Mouse (Mus musculus): Measurements from ENCODE around the gene Cdk5r1. TPM values are rescaled to one million over a fixed set of nuclear protein-coding genes. Genes with fewer than 3 reads are reported as not detected.

Gene Cdk5r1
- total and polyA plus RNA-seq, 3 experiments, result 2.8 to 23.3 (median 3.5) TPM

DNA sequence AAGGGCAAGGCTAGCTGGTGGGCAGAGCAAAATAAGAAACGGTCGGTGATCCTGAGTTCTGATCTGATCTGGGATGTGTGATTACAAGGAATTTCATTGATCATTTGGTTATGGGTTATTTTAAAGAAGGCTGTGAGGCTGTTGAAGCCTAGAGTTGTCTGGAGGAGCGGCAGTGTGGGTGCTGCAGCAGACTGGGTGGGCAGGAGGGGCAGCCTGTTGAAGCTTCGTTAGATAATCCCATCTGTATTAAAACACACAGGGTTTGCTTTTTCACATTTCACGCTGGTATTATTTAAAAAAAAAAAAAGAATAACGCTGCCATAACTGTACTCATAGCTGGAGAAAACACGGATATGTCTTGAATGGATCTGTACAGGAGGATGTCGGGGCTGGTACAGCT lies 39.1 kb downstream of the Cdk5r1 start:
- DNase-seq (ENCODE audit: extremely low read depth), result no peak
- no peak overlapping the region for H3K4me3 ChIP-seq (replicated peaks in 1 of 3; ENCODE audit: low read depth in 2 of 3, low read length in 2 of 3, poor library complexity in 1 of 3)
- H3K9ac ChIP-seq (ENCODE audit: insufficient read depth, low read depth), result no peak overlapping the region
- dilution Hi-C loops (cut with MboI; ENCODE audit: extremely low pct_ligation_motif_present, extremely low pct_unique_long_range_greater_than_20kb, low sequenced_read_pairs), result no loop called here
- H3K36me3 ChIP-seq (replicated peaks in 1 of 2; ENCODE audit: control insufficient read depth in 1 of 2, insufficient read depth in 1 of 2, low read length in 1 of 2), result peaks cover 0 to 4% of the 10 kb centered on the region in 2 experiments
- no peaks in the 10 kb centered on the region for H3K27me3 ChIP-seq (replicated peaks)
- H3K4me2 ChIP-seq (ENCODE audit: insufficient read depth, low read depth, poor library complexity, severe bottlenecking), result no peak overlapping the region
- H3K27ac ChIP-seq (ENCODE audit: insufficient read depth, low read depth), result peak overlapping the region; percentile 55; the same call in 1 of the 2 replicates
- H3K4me1 ChIP-seq (ENCODE audit: control insufficient read depth in 1 of 2, insufficient read depth in 2 of 2), result peaks cover 23 to 53% of the 10 kb centered on the region in 2 experiments
- peaks cover 9% of the 10 kb centered on the region for H3K9me3 ChIP-seq (replicated peaks; ENCODE audit: low read length)
- no peaks in the 10 kb centered on the region for H3K79me2 ChIP-seq (replicated peaks; ENCODE audit: control insufficient read depth, extremely low read depth, insufficient read depth, poor library complexity, severe bottlenecking)
- no peak for TF ChIP-seq MYC (IDR thresholded peaks at IDR 0.05; ENCODE audit: low read depth, low read length)
- no peak for TF ChIP-seq ZKSCAN1 (IDR thresholded peaks at IDR 0.05; ENCODE audit: borderline replicate concordance, low read depth, low read length)
- in situ Hi-C loops (cut with MboI; ENCODE audit: low pct_ligation_motif_present, low pct_unique_long_range_greater_than_20kb, low sequenced_read_pairs), result no loop called here

DNA sequence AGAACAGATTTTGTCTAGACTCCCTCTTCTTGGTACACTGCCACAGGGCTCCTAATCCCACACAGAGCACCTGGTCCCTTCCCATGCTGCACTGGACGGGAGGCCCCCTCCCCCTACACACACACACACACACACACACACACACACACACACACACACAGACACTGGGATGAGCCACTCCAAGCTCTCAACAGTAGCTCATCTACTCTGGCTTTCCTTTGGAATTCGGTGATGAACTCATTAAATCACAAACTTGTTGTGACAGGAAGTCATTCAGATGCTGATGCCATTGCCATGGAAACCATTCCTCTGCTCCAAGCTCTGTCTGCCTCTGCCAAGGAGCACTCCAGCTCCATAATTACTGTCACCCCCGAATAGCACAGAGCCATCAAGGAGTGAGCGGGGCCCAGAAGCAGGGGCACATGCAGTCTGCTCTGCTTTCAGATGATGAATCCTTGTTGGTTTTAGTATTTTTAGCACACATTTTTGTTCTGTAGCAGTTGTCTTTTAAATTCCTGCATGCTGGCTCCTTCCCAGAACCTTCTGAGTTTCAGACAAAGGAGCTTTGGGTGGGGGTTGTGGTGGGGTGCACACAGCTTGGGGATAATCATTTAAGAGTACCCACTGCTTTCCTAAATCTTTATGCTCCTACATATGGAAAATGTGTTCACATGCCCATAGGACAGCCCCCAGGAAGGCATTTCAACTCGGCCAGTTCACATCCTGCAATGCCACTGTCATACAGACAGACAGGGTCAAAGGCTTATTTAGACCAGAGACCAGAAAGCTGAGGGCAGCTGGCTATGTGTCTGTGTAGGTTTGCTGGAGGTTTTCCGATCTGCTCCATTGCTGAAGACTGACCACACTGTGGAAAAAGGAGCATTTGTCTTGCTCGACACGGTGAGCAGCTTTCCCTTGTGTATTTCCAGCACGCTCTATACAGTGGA lies 41.9 kb downstream of the Cdk5r1 start:
- no peak overlapping the region for H3K4me2 ChIP-seq (ENCODE audit: insufficient read depth, low read depth, poor library complexity, severe bottlenecking)
- no peak for DNase-seq (ENCODE audit: extremely low read depth)
- H3K4me3 ChIP-seq (replicated peaks in 1 of 3; ENCODE audit: low read depth in 2 of 3, low read length in 2 of 3, poor library complexity in 1 of 3), result no peak overlapping the region
- H3K4me1 ChIP-seq (ENCODE audit: control insufficient read depth in 1 of 2, insufficient read depth in 2 of 2), result peaks cover 19 to 37% of the 10 kb centered on the region in 2 experiments
- no peak for TF ChIP-seq PAX5 (IDR thresholded peaks at IDR 0.05; ENCODE audit: low read length)
- no peak for TF ChIP-seq SMC3 (IDR thresholded peaks at IDR 0.05; ENCODE audit: low read depth, low read length)
- TF ChIP-seq RCOR1 (conservative IDR thresholded peaks at IDR 0.05; ENCODE audit: low read depth, low read length), result no peak
- no peak for TF ChIP-seq MAX (IDR thresholded peaks at IDR 0.05; ENCODE audit: low read length)
- no peak for TF ChIP-seq ZNF384 (IDR thresholded peaks at IDR 0.05; ENCODE audit: low read depth, low read length)
- TF ChIP-seq RAD21 (IDR thresholded peaks at IDR 0.05; ENCODE audit: low read depth, low read length), result no peak
- no peak for TF ChIP-seq GABPA (IDR thresholded peaks at IDR 0.05; ENCODE audit: insufficient replicate concordance, low read depth, low read length)
- TF ChIP-seq MAFK (IDR thresholded peaks at IDR 0.05; ENCODE audit: insufficient replicate concordance, low read length), result no peak
- no peak for TF ChIP-seq MAZ (IDR thresholded peaks at IDR 0.05; ENCODE audit: low read depth, low read length)
- TF ChIP-seq ELF1 (IDR thresholded peaks at IDR 0.05; ENCODE audit: low read depth, low read length), result no peak
- TF ChIP-seq EP300 (IDR thresholded peaks at IDR 0.05; ENCODE audit: low read length), result no peak
- no peak for TF ChIP-seq MEF2A (IDR thresholded peaks at IDR 0.05; ENCODE audit: borderline replicate concordance, low read depth, low read length)
- no peak for TF ChIP-seq NELFE (IDR thresholded peaks at IDR 0.05; ENCODE audit: low read depth, low read length)
- no peak for TF ChIP-seq BHLHE40 (IDR thresholded peaks at IDR 0.05; ENCODE audit: low read depth, low read length)
- dilution Hi-C loops (cut with MboI; ENCODE audit: extremely low pct_ligation_motif_present, extremely low pct_unique_long_range_greater_than_20kb, low sequenced_read_pairs) (no loop called here), in situ Hi-C loops (cut with MboI; ENCODE audit: low pct_ligation_motif_present, low pct_unique_long_range_greater_than_20kb, low sequenced_read_pairs) (no loop called here)
- H3K79me2 ChIP-seq (replicated peaks; ENCODE audit: control insufficient read depth, extremely low read depth, insufficient read depth, poor library complexity, severe bottlenecking), result no peaks in the 10 kb centered on the region
- peaks cover 2% of the 10 kb centered on the region for H3K9me3 ChIP-seq (replicated peaks; ENCODE audit: low read length)
- no peak overlapping the region for H3K27ac ChIP-seq (ENCODE audit: insufficient read depth, low read depth)
- no peak overlapping the region for H3K9ac ChIP-seq (ENCODE audit: insufficient read depth, low read depth)
- H3K27me3 ChIP-seq (replicated peaks), result no peaks in the 10 kb centered on the region
- H3K36me3 ChIP-seq (replicated peaks in 1 of 2; ENCODE audit: control insufficient read depth in 1 of 2, insufficient read depth in 1 of 2, low read length in 1 of 2), result no peaks in the 10 kb centered on the region
